Mouse (Mus musculus) MEL (cell line): Measurements from ENCODE around the gene Bmper. TPM values are rescaled to one million over a fixed set of nuclear protein-coding genes. Genes with fewer than 3 reads are reported as not detected.

ENCODE experiments used
- DNase-seq: peaks from one replicate; pipeline ENCODE4 v3.0.0; 2011; ENCODE audit warnings: low read depth, low spot score
- H3K27ac ChIP-seq: 2 replicates; pipeline ENCODE4 v1.5.1; 2012; ENCODE audit warnings: low read depth, mild to moderate bottlenecking, control low read depth, low read length, moderate library complexity; ENCODE audit not compliant: control insufficient read depth
- H3K27me3 ChIP-seq, 2 experiments: fragments of 150-350 bp in 1 of 2; sonication (generic) in 1 of 2; 2 replicates each; pipeline ENCODE4 v1.6.1; 2012; ENCODE audit warnings: low read length in 2 of 2, mild to moderate bottlenecking in 2 of 2, improper control_type of control experiment in 1 of 2, moderate library complexity in 1 of 2; ENCODE audit not compliant: insufficient read depth in 2 of 2, control insufficient read depth in 1 of 2
- H3K36me3 ChIP-seq, 2 experiments: 2 replicates each; pipeline ENCODE4 v1.6.1; 2012 to 2014; ENCODE audit warnings: low read length in 2 of 2, improper control_type of control experiment in 1 of 2, inconsistent platforms in 1 of 2, mild to moderate bottlenecking in 1 of 2; ENCODE audit not compliant: insufficient read depth in 2 of 2, control insufficient read depth in 1 of 2
- H3K4me1 ChIP-seq, 2 experiments: fragments of 150-350 bp in 1 of 2; sonication (generic) in 1 of 2; 2 replicates each; pipeline ENCODE4 v1.6.1; 2012; ENCODE audit warnings: low read length in 2 of 2, improper control_type of control experiment in 1 of 2, mild to moderate bottlenecking in 1 of 2; ENCODE audit not compliant: insufficient read depth in 2 of 2, control insufficient read depth in 1 of 2
- H3K4me3 ChIP-seq, 2 experiments: fragments of 150-350 bp in 1 of 2; sonication (generic) in 1 of 2; 2 replicates each; pipeline ENCODE4 v1.5.1; 2012; ENCODE audit warnings: low read depth in 2 of 2, low read length in 2 of 2, mild to moderate bottlenecking in 2 of 2, moderate library complexity in 2 of 2, control low read depth in 1 of 2, improper control_type of control experiment in 1 of 2; ENCODE audit not compliant: control insufficient read depth in 1 of 2, insufficient read depth in 1 of 2
- H3K79me2 ChIP-seq: 2 replicates; pipeline ENCODE4 v1.6.1; 2012; ENCODE audit warnings: mild to moderate bottlenecking, low read length, moderate library complexity; ENCODE audit not compliant: control insufficient read depth, poor library complexity, insufficient read depth
- H3K9ac ChIP-seq: 2 replicates; pipeline ENCODE4 v1.6.1; 2012; ENCODE audit warnings: low read depth, mild to moderate bottlenecking, control low read depth, low read length, moderate library complexity; ENCODE audit not compliant: control insufficient read depth, poor library complexity, severe bottlenecking
- H3K9me3 ChIP-seq: fragments of 150-350 bp; sonication (generic); replicated peaks from 2 replicates; pipeline ENCODE4 v1.6.1; 2012; ENCODE audit warnings: mild to moderate bottlenecking, low read length, improper control_type of control experiment, moderate library complexity; ENCODE audit not compliant: insufficient read depth
- BHLHE40 ChIP-seq: IDR thresholded peaks from 2 replicates; pipeline ENCODE4 v1.6.1; 2012; ENCODE audit warnings: low read depth, mild to moderate bottlenecking, inconsistent platforms, low read length, improper control_type of control experiment, borderline replicate concordance
- CHD1 ChIP-seq: IDR thresholded peaks from 2 replicates; pipeline ENCODE4 v1.6.1; 2012; ENCODE audit warnings: low read depth, mild to moderate bottlenecking, inconsistent platforms, low read length, improper control_type of control experiment
- CHD2 ChIP-seq: IDR thresholded peaks from 2 replicates; pipeline ENCODE4 v1.6.1; 2011; ENCODE audit warnings: low read length, improper control_type of control experiment
- CTCF ChIP-seq, 3 experiments: IDR thresholded peaks in 2 of 3; conservative IDR thresholded peaks in 1 of 3; 2 replicates each; pipeline ENCODE4 v1.5.1; 2011 to 2012; ENCODE audit warnings: low read length in 3 of 3, low read depth in 2 of 3, mild to moderate bottlenecking in 2 of 3, improper control_type of control experiment in 1 of 3, inconsistent platforms in 1 of 3, mixed read lengths in 1 of 3, moderate library complexity in 1 of 3; ENCODE audit not compliant: control insufficient read depth in 1 of 3, insufficient read depth in 1 of 3, poor library complexity in 1 of 3, severe bottlenecking in 1 of 3
- E2F4 ChIP-seq: IDR thresholded peaks from 2 replicates; pipeline ENCODE4 v1.6.1; 2011; ENCODE audit warnings: low read depth, low read length, improper control_type of control experiment, borderline replicate concordance
- ETS1 ChIP-seq: IDR thresholded peaks from 2 replicates; pipeline ENCODE4 v1.6.1; 2012; ENCODE audit warnings: low read depth, mild to moderate bottlenecking, inconsistent platforms, low read length, improper control_type of control experiment, moderate library complexity
- GATA1 ChIP-seq: IDR thresholded peaks from 2 replicates; pipeline ENCODE4 v1.6.1; 2011; ENCODE audit warnings: low read depth, low read length, improper control_type of control experiment
- JUND ChIP-seq: IDR thresholded peaks from 2 replicates; pipeline ENCODE4 v1.6.1; 2011; ENCODE audit warnings: low read depth, mild to moderate bottlenecking, improper control_type of control experiment, low read length
- KAT2A ChIP-seq: conservative IDR thresholded peaks from 2 replicates; pipeline ENCODE4 v1.6.1; 2012; ENCODE audit warnings: low read depth, low read length, improper control_type of control experiment, inconsistent platforms
- MAFK ChIP-seq: IDR thresholded peaks from 2 replicates; pipeline ENCODE4 v1.6.1; 2011; ENCODE audit warnings: low read depth, mild to moderate bottlenecking, low read length, improper control_type of control experiment, borderline replicate concordance
- MAZ ChIP-seq: IDR thresholded peaks from 2 replicates; pipeline ENCODE4 v1.6.1; 2012; ENCODE audit warnings: low read depth, mild to moderate bottlenecking, inconsistent platforms, low read length, improper control_type of control experiment
- MEF2A ChIP-seq: IDR thresholded peaks from 2 replicates; pipeline ENCODE4 v1.6.1; 2014; ENCODE audit warnings: low read depth, mild to moderate bottlenecking, inconsistent platforms, low read length, improper control_type of control experiment; ENCODE audit not compliant: poor library complexity, insufficient replicate concordance, severe bottlenecking; ENCODE audit errors: extremely low read depth
- MXI1 ChIP-seq: IDR thresholded peaks from 2 replicates; pipeline ENCODE4 v1.6.1; 2011; ENCODE audit warnings: mild to moderate bottlenecking, low read depth, low read length, improper control_type of control experiment
- MYB ChIP-seq: IDR thresholded peaks from 2 replicates; pipeline ENCODE4 v1.6.1; 2011; ENCODE audit warnings: mild to moderate bottlenecking, low read depth, low read length, improper control_type of control experiment
- NRF1 ChIP-seq: IDR thresholded peaks from 2 replicates; pipeline ENCODE4 v1.6.1; 2014; ENCODE audit warnings: low read depth, mild to moderate bottlenecking, inconsistent platforms, low read length, improper control_type of control experiment, moderate library complexity; ENCODE audit not compliant: poor library complexity, insufficient read depth, severe bottlenecking
- POLR2A ChIP-seq, 2 experiments: IDR thresholded peaks; 2 replicates each; pipeline ENCODE4 v1.6.1; 2011 to 2012; ENCODE audit warnings: low read length in 2 of 2, mild to moderate bottlenecking in 2 of 2, control low read depth in 1 of 2, improper control_type of control experiment in 1 of 2, low read depth in 1 of 2, moderate library complexity in 1 of 2; ENCODE audit not compliant: control insufficient read depth in 1 of 2, insufficient read depth in 1 of 2, poor library complexity in 1 of 2
- POLR2AphosphoS5 ChIP-seq: IDR thresholded peaks from 2 replicates; pipeline ENCODE4 v1.6.1; 2012; ENCODE audit warnings: low read depth, borderline replicate concordance, mild to moderate bottlenecking, inconsistent platforms, low read length, moderate library complexity, mixed read lengths
- RAD21 ChIP-seq: IDR thresholded peaks from 2 replicates; pipeline ENCODE4 v1.6.1; 2011; ENCODE audit warnings: mild to moderate bottlenecking, low read depth, low read length, improper control_type of control experiment
- RCOR1 ChIP-seq: IDR thresholded peaks from 2 replicates; pipeline ENCODE4 v1.6.1; 2012; ENCODE audit warnings: low read depth, mild to moderate bottlenecking, inconsistent platforms, low read length, improper control_type of control experiment
- SIN3A ChIP-seq: IDR thresholded peaks from 2 replicates; pipeline ENCODE4 v1.6.1; 2012; ENCODE audit warnings: low read length, improper control_type of control experiment, inconsistent platforms
- UBTF ChIP-seq: IDR thresholded peaks from 2 replicates; pipeline ENCODE4 v1.6.1; 2012; ENCODE audit warnings: low read depth, mild to moderate bottlenecking, inconsistent platforms, low read length, improper control_type of control experiment, moderate library complexity, borderline replicate concordance; ENCODE audit not compliant: insufficient read depth
- USF2 ChIP-seq, 2 experiments: IDR thresholded peaks; 2 replicates each; pipeline ENCODE4 v1.6.1; 2011 to 2012; ENCODE audit warnings: improper control_type of control experiment in 2 of 2, low read length in 2 of 2, borderline replicate concordance in 1 of 2, inconsistent platforms in 1 of 2, low read depth in 1 of 2, mild to moderate bottlenecking in 1 of 2; ENCODE audit not compliant: insufficient read depth in 1 of 2
- ZC3H11A ChIP-seq: IDR thresholded peaks from 2 replicates; pipeline ENCODE4 v1.6.1; 2012; ENCODE audit warnings: low read depth, mild to moderate bottlenecking, inconsistent platforms, low read length, improper control_type of control experiment
- ZKSCAN1 ChIP-seq: IDR thresholded peaks from 2 replicates; pipeline ENCODE4 v1.6.1; 2012; ENCODE audit warnings: low read depth, mild to moderate bottlenecking, inconsistent platforms, low read length, improper control_type of control experiment, moderate library complexity
- ZMIZ1 ChIP-seq: IDR thresholded peaks from 2 replicates; pipeline ENCODE4 v1.6.1; 2012; ENCODE audit warnings: low read depth, mild to moderate bottlenecking, inconsistent platforms, low read length, improper control_type of control experiment, moderate library complexity
- polyA plus RNA-seq, 2 experiments: library from polyadenylated mRNA; stranded (reverse) in 1 of 2; unstranded in 1 of 2; fragments of >175 nt in 1 of 2; fragments of >200 nt in 1 of 2; gene quantifications; 2 replicates each; pipeline versions ENCODE4 v1.2.1 to v1.2.4; 2012; ENCODE audit warnings: low replicate concordance in 2 of 2, low read depth in 1 of 2; ENCODE audit not compliant: insufficient read length in 2 of 2, insufficient read depth in 1 of 2, missing spikeins in 1 of 2
- total RNA-seq: library from RNA; depleted of rRNA; stranded (reverse); fragments of 300-350 nt; gene quantifications from 2 replicates; pipeline ENCODE4 v1.2.3, GENCODE M21; 2012

The Bmper gene
- total and polyA plus RNA-seq, 3 experiments, result not detected

- TF ChIP-seq CTCF (IDR thresholded peaks at IDR 0.05 in 2 of 3, conservative IDR thresholded peaks at IDR 0.05 in 1 of 3; ENCODE audit: control insufficient read depth in 1 of 3, insufficient read depth in 1 of 3, low read depth in 2 of 3, low read length in 3 of 3, poor library complexity in 1 of 3, severe bottlenecking in 1 of 3), result no peak
- TF ChIP-seq JUND, result no peak
- TF ChIP-seq E2F4, result no peak
- TF ChIP-seq POLR2AphosphoS5, result no peak
- no peak for TF ChIP-seq RCOR1
- no peak for TF ChIP-seq RAD21
- TF ChIP-seq NRF1, result no peak
- TF ChIP-seq GATA1, result no peak
- no peak for TF ChIP-seq CHD2
- TF ChIP-seq BHLHE40, result no peak
- TF ChIP-seq USF2 (IDR thresholded peaks at IDR 0.05; ENCODE audit: borderline replicate concordance in 1 of 2, insufficient read depth in 1 of 2, low read depth in 1 of 2, low read length in 2 of 2), result no peak
- no peak for TF ChIP-seq ZMIZ1
- Histone ChIP-seq H3K36me3 (no peaks in the 10 kb centered on the region), H3K4me3 (no peak overlapping the region), H3K4me1 (no peaks in the 10 kb centered on the region), H3K27me3 (no peaks in the 10 kb centered on the region), H3K27ac (no peak overlapping the region), H3K9me3 (no peaks in the 10 kb centered on the region; the same call in 1 of the 2 replicates), H3K79me2 (no peaks in the 10 kb centered on the region), H3K9ac (no peak overlapping the region)
- DNase-seq, result no peak
Measured at GRCm38 (mm10) chr9:23464981-23465630, 242.2 kb downstream of the Bmper start.

- H3K9ac ChIP-seq, result no peak overlapping the region
- H3K79me2 ChIP-seq, result no peaks in the 10 kb centered on the region
- H3K27me3 ChIP-seq, result no peaks in the 10 kb centered on the region
- H3K27ac ChIP-seq, result no peak overlapping the region
- no peak overlapping the region for H3K4me3 ChIP-seq
- H3K4me1 ChIP-seq, result no peaks in the 10 kb centered on the region
- DNase-seq, result no peak
- no peaks in the 10 kb centered on the region for H3K36me3 ChIP-seq
- no peaks in the 10 kb centered on the region; the same call in 1 of the 2 replicates for H3K9me3 ChIP-seq
- no peak for TF ChIP-seq CTCF (IDR thresholded peaks at IDR 0.05 in 2 of 3, conservative IDR thresholded peaks at IDR 0.05 in 1 of 3; ENCODE audit: control insufficient read depth in 1 of 3, insufficient read depth in 1 of 3, low read depth in 2 of 3, low read length in 3 of 3, poor library complexity in 1 of 3, severe bottlenecking in 1 of 3)
- no peak for TF ChIP-seq UBTF
- TF ChIP-seq MEF2A, result no peak
- TF ChIP-seq CHD1, result no peak
- TF ChIP-seq MXI1, result no peak
- TF ChIP-seq POLR2A (IDR thresholded peaks at IDR 0.05; ENCODE audit: control insufficient read depth in 1 of 2, insufficient read depth in 1 of 2, low read depth in 1 of 2, low read length in 2 of 2, poor library complexity in 1 of 2), result no peak
- TF ChIP-seq BHLHE40, result no peak
- TF ChIP-seq ZKSCAN1, result no peak
- TF ChIP-seq ZC3H11A, result no peak
- no peak for TF ChIP-seq KAT2A
- no peak for TF ChIP-seq MAFK
- TF ChIP-seq MAZ, result no peak
- TF ChIP-seq SIN3A, result no peak
- no peak for TF ChIP-seq ETS1
- no peak for TF ChIP-seq JUND
- TF ChIP-seq USF2 (IDR thresholded peaks at IDR 0.05; ENCODE audit: borderline replicate concordance in 1 of 2, insufficient read depth in 1 of 2, low read depth in 1 of 2, low read length in 2 of 2), result no peak
- no peak for TF ChIP-seq MYB
Measured at GRCm38 (mm10) chr9:23469886-23470285, 247.0 kb downstream of the Bmper start.
